Mouse (Mus musculus) yolk sac, embryonic 10.5 days (tissue): ENCODE data around the gene Braf.

Experiments used
- DNase-seq: peaks from one replicate; pipeline ENCODE4 v3.0.0-alpha.2; 2017; ENCODE audit warnings: low spot score

The Braf gene

GRCm38 (mm10) chr6:39606862-39607261 lies 118.4 kb downstream of the Braf start:
- peak; percentile 16 for DNase-seq

DNA sequence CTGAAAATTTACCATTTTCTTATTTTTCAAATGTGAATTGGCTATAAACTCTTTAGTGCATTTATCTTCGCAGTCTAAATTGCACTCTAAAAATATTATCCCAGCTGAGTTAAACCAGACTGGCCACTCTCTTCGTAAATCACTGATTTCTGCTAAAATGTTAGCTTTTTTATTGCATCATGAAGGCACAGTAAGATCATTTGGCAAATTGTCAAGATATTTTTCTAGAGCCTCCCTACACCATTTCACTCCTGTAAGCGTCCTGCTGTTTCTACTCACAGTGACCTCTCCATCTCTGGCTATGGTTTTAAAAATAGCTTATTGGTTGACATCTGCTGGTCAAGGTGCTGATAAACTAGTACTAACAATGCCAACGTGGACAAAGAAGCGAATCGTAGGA lies 119.2 kb downstream of the Braf start:
- no peak for DNase-seq

DNA sequence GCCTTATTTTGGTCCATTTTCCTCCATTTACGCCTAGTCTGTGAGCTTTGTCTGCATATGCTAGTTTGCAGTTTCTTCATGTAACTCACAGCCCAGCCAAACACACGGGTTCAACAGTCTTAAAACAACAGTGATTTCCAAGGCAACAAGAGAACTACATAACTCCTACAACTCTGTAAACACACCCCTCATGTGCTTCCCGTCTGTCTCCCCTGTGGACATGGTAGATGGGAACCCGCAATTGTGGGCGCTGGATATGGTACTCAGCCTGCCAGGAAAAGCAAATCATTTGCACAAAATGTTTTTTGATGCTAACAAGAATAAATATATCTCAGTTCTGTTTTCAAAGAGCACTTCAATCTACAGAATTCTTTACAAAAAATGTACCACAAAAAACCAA lies 120.7 kb downstream of the Braf start:
- no peak for DNase-seq

DNA sequence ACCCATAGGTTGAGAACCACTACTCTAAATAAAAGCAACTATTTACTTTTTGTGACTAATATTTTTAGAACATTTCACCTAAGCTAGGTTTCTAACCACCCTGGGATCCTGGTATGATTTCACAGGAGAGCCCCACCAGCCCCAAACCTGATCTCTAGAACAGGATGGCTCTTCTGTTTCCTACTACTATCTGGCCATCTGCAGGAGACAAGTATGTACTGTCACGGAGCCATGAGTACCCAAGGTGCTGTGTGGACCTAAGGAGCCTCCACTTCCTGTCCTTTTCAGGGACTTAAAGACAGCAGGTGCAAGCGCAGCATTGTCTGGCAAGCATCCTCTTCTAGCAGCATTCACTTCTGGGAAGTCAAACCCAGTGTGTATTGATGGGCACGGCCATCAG lies 123.4 kb downstream of the Braf start:
- no peak for DNase-seq

GRCm38 (mm10) chr6:39600851-39601250 lies 124.4 kb downstream of the Braf start:
- DNase-seq = no peak

GRCm38 (mm10) chr6:39592401-39593214 lies 132.7 kb downstream of the Braf start, which contains the start of gene Ndufb2:
Gene Ndufb2 (plus strand): TSS chr6:39592574.
- DNase-seq = peak; percentile 98

DNA sequence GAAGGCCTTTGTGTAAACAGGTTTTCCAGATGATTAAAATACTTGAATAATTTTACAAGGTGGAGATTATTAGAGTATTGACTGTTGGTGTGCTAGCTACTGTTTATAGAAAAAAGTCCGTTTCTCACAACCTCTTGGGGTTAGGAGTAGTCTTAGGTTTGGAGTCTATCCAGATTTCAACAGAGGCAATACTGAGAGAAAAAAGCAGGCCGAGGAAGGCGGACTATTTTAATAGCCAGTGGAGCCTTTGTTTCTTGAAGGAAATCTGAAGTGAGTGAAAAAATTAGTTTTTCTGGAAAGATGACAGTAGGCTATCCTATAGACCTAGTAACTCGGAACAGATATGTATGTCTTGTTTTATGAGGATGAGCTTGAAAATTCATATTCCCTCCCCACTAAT lies 133.8 kb downstream of the Braf start:
- DNase-seq = no peak

- no peak for DNase-seq
These were observed 139.7 kb downstream of the Braf start, which contains the start of gene Gm42420 for GRCm38 (mm10) chr6:39585517-39585916. Gene Gm42420 (plus strand): TSS chr6:39585753.

- no peak for DNase-seq
These were observed 144.0 kb downstream of the Braf start for GRCm38 (mm10) chr6:39581087-39581784.

DNA sequence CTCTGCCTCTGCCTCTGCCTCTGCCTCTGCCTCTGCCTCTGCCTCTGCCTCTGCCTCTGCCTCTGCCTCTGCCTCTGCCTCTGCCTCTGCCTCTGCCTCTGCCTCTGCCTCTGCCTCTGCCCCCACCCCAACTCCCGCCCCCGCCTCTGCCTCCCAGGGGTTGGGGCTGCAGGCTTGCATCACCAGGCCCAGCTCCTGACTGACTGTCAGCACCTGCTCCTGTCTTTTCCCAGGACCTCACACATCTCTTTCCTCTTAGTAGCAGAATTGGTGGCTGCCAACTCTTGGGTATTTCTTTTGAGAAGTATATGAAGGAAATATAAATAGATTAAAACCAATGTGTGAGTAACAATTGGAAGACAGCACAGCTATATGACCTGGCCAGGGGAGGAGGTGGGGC lies 144.7 kb downstream of the Braf start:
- no peak for DNase-seq

DNA sequence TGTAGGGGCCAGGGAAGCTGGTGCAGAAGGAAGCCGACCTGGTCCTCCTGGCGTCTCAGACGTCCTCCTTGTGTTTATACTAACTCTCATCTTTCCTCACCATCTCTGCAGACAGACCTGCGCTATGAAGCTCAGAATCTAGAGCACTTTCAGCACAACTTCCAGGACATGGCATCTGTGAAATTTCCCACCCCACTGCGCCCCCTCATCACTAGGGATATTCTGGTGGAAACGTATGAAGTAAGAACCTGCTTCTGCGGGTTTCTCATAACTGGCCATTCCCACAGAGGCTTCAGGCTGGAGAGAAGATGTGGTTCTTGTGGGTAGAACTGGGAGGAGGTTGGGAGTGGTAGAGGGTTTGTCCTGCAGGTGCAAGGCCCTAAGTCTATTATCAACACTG lies 145.7 kb downstream of the Braf start:
- no peak for DNase-seq

DNA sequence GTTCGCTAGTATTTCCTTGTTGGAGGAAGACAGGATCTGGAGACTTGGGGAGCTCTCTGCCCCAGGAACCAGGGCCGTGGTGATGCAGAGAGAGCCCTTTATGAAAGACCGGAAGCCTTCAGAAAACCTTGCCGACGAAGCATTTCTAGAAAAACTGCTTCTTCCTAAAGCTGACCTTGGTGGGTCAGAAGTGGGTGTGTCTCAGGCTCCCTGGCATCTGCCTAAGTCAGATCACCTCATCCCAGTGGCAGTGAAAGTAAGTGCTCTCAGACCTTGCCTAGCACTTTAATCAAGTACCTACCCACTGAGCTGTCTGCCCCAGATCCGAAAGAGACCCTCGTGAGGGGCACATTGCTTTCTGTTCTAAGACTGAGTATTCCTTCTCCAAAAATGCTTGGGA lies 150.3 kb downstream of the Braf start:
- DNase-seq = no peak

- DNase-seq = no peak
These were observed 150.8 kb downstream of the Braf start for GRCm38 (mm10) chr6:39574555-39574869.

DNA sequence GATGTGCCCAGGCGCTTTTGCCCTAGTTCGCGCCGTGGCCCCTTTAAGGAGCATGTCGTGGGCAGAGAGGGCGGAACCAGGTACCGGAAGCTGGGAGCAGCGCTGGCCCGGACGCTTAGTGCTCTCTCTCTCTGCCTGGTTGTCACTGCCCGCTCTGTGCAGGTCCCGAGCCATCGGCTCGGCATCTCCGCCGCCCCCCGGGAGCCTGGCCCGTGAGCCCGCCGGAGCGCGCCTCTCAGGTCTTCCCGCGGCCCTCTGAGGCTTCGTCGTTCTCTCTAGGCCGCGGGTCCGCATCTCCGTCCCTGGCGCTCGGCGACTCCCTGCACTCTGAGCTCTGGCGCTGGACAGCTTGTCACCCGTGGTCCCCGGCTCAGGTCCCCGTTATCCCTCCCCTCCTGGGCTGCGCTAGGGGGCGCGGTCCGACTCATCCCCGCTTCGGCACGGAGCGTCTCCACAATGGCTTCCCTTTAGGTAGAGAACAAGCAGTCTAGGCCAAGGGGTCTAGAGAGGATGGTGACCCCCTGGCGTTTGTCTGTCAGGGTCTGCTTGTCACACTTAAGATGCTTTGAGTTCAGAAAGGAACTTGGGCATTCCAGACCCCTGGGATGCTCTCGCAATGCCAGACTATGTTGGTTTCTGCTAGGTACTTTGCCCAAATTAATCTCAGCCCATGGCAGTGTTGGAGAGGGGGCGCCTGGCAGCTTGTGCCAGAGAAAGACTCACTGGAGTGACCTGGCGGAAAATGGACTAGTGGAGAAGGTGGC lies 151.3 kb downstream of the Braf start, which contains the start of gene Adck2:
Adck2 (plus strand) TSS at position 83 of the 764 bp plus-strand sequence.
- peak; percentile 89 for DNase-seq

DNA sequence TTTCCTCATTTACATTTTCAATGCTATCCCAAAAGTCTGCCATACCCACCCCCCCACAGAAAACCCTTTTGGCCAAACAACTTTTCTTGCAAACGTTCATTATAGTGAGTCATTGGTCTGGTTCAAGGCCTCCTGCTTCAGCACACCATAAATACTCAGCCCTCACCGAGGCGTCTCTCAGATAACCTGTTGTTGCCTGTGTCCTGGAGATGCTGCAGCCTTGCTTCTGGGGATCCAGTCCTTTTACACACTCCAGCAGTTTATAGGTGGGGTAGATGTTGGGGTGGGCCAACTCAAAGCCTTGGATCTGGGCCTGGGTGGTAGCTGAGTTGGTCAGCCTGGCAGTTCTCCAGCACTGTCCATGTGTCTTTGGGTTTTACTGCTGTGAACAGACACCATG lies 154.8 kb downstream of the Braf start:
- no peak for DNase-seq

DNA sequence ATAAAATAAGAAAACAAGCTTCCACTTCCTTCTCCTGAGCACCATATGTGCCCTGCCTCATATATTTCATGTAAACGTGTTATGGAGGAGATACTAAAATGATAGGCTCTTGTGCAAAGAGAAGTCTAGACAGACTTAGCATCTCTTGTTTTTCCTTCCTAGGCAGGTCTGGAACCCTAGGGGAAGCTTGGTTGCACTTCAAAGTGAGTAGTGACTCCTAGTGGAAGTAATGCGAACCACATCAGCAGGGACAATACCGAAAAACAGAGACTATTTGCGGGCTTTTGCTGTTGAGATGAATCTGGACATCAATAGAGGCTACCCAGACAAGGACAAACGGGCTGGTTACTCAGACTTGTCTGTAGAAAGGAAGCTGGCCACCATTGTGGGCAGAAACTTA lies 157.7 kb downstream of the Braf start:
- DNase-seq = no peak

DNA sequence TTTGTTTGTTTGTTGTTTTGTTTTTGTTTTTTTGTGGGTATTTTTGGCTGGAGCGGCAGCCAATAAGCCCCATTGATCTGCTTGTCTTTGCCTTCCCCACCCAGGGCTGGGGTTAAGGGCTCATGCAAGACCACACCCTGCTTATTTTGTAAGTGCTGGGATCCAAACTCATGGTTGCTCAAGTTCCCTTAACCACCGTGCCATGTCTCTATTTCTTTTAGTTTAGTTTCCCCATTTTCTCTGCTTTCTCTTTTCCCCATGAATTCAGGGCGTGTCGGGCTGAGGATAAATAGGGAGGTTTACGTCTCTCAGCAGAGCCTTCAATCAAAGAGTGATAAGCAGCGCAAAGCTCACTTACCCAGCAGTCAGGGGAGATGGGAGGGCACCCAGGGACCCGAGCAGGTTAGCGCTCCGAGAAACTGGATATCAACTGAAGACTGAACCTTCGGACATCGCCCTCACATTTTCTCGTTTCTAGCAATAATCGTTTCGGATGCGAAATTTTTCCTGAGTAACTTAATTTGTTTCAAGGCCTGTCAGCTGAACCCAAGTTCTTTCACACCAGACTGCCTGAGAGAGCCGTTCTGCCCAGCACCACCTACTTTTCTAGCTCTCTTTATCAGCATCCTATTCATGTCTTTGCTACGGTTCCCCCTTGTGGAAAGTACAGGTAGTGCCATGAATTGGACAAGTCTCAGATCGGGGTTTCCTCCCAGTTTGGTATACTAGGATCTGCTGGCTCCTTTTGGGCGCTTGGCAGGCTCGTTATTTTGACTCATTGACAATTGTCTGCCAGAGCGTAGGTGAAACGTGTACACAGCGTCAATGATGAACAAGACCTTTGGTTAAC lies 162.9 kb downstream of the Braf start:
- DNase-seq = peak; percentile 80

DNA sequence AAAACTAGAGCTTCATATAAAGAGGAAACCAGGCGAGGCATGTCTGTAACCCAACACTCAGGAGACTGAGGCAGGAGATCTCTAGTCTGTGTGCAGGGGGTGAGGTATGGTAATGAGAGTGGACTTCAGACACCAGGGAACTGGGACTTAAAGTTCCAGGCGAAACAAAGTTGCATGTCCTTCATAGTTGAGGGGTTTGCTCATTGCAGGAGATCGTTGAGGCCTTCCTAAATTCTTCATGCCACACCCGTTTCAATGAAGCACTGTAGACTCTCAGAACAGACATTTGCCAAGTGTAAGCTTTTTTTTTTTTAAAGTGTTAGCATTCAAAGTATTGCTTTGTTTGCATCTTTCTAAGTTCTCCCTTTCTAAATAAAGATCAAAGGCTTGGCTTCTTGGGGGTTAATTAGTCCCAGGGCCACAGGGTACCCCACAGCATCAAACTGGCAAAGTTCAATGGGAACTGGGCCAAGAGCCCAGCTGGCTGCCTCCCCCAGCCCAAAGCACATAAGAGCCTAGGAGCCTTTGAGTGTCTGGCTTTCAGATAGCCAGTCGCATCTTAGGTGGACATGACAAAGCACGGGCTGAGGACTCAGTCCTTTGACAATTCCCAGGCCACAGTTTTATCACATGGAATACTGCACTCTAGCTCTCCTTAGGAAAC lies 165.9 kb downstream of the Braf start:
- no peak for DNase-seq

DNA sequence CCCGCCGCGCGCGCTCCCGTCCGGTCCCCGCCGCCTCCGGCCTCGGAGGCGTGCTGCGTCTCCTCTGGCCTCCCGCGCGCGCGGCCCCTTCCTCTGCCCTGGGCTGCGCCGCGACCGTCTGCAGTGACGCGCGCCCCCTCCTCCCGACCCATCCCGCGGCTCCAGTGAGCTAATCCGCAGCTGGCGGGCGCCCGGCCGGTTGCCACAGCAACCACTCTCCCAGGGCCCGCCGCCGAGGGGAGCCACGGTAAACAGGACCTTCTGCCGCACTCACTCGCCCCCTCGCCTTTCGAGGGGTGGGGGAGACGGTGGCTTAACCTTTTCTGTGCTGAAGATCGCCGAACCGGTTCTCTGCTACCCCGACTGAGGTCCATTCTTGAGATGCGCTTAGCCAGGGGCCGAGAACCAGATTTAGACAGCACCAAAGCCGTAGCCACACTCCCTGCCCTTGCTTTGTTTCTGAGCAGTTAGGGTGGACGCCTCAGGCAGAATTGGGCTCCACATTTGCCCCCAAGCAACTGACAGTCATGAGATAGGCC lies 167.5 kb downstream of the Braf start, which contains the start of gene Dennd2a:
Dennd2a (minus strand) TSS at position 145 of the 539 bp plus-strand sequence.
- peak; percentile 81 for DNase-seq

DNA sequence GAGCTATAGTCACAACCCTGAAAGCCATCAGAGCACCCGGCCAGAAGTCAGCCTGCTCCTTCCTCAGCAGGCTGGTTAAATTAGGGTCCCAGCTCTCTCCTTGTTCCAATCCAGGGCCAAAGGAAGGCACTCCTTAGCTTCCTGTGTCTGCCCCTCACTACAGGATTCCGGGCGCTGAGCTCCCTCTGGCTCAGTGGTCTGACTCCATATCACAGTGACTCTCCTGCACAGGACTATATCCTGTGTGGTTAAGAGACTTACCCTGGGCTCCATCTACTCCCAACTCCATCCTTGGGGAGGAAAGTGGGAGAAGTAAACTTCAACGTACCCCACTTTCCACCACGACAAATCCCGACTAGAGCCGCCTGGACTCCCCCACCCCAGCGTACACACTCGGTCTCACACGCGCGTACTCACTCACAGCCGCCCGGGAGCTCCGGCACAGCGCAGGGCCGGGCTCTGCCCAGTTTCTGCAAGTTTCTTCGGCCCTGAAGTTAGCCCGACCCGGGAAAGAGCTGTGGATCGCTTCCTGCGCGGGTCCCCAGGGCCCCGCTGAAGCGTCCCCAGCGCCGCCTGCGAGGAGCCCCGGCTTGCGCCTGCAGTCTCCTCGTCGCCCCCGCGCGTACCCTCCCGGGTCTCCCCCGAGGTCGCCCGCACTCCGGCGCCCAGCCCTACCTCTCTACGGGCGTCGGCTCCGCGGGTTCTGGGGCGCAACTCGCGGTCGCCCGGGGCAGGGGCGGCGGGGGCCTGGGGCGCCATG lies 168.2 kb downstream of the Braf start:
- peak; percentile 47 for DNase-seq
